Mouse (Mus musculus) 3T3-L1 (cell line): ENCODE results near the gene Gm6401.
"Not testable (repeated sequence)": the region's sequence is repeated elsewhere in the genome, so short reads cannot be mapped to it uniquely, and the experiment has no call there.

Source experiments
- DNase-seq: peaks from one replicate; pipeline ENCODE4 v3.0.0-alpha.2; 2015; ENCODE audit warnings: low read depth, low spot score

Gene Gm6401

DNA sequence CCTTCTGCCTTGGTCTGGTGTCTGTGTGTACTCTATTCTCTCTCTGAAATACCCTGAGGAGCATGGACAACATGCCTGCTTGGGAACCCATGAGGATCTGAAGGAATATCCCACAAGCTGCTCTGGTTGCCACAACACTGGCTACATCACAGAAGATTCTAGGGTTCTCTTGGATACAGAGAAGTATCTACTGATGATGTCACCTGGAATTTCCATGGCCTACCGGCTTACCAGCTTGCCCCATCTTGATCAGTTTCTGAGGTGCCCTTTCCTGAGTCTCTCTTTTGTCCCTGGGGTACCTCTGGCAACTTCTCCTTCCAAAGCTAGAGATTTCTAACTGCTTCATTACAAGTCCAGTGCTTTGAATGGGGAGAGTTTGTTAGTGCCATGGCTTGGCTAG is at the start of gene Gm6401:
Gene Gm6401 (minus strand): TSS at position 101 of the 400 bp plus-strand sequence.
- not testable (repeated sequence) for DNase-seq

DNA sequence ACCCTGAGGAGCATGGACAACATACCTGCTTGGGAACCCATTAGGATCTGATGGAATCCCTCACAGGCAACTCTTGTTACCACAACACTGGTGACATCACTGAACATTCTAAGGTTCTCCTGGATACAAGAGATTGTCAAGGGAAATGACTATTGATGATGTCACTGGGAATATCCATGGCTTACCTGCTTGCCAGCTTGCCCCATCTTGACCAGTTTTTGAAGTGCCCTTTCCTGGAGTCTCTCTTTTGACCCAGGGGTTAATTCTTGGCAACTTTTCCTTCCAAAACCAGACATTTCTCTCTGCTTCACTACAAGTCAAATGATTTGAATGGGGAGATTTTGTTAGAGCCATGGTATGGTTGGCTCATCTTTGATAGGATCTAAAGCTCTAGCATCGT is 15.5 kb upstream of the Gm6401 start, which contains the start of gene Gm3543:
Gene Gm3543 (minus strand): TSS at position 101 of the 400 bp plus-strand sequence.
- not testable (repeated sequence) for DNase-seq

DNA sequence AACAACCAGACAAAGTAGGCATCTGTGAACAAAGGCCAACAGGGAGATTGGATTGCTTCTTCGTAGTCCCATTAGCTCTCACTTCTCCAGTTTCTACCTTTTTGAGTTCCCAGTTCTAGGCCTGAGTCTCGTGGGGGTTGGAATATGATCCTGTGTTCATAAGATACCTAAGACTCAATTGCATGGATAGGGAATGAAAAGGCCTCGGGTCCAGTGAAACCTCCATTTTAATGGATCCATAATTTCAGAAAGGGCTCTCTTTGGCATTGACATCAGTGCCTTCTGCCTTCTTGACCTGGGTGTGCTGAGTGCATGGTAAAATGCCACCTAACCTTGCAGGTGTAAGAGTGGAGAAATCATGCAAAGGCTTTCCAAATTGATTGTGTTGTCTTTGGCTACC is 869 bp upstream of the Gm6401 start:
- not testable (repeated sequence) for DNase-seq

DNA sequence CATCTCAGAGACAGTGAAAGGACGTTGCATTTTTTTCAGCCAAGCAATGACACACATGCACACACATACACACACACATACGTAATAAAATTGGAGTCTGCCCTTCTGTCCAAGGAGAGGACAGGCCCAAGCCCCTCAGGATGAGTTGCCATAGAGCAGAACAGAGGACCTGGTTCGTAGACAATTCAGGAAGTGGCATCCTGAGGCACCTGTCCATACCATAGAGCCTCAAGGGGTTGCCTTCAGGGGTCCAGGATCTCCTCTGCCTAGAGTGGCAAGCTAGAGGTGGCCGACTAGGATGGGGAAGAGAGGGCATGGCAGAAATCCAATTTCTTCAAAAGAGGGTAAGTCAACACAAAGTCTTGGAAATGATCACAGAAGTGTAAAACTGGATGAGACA is 3.6 kb downstream of the Gm6401 start:
- DNase-seq: not testable (repeated sequence)

DNA sequence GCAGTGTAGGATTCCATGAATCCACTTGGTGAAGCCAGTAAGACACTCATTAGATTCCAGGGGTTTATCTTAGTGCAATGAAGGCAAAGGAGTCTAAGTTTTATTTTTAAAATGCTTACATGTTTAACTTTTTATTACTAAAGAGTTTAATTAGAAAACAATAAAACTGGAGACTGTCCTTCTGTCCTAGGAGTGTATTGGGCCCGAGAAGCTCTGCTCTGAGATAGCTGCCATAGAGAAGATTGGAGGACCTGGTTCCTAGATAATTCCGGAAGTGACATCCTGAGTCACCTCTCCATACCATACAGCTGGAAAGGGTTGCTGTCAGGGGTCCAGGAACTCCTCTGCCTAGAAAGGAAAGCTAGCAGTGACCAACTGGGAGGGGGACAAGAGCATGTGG is 24.0 kb downstream of the Gm6401 start, which contains the start of gene 1700024B05Rik:
Gene 1700024B05Rik (plus strand): TSS at position 301 of the 400 bp plus-strand sequence.
- DNase-seq: not testable (repeated sequence)

DNA sequence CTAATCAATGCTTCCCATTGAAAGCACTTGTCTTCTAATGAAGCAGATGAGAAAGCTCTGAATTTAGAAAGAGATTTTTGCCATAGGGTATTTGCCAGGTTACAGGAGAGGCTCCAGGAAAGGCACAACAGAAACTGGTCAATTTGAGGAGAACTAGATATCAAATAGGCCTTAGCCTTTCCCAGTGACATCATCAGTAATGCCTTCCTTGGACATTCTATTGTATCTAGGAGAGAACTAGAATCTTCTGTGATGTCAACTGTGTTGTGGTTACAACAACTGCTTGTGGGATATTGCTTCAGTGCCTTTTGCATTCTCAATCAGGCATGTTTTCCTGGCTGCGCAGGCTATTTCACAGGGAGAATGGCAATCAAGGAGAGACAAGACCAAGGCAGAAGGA is 43.1 kb downstream of the Gm6401 start, which contains the start of gene 1700049E17Rik1:
Gene 1700049E17Rik1 (plus strand): TSS at position 301 of the 400 bp plus-strand sequence.
- not testable (repeated sequence) for DNase-seq
